Mouse (Mus musculus): ENCODE measurements at regions not wholly inside any gene's neighbourhood (a gene's known extent, or its start where the extent isn't known, plus 50 kb on each side); places are given as distances from the start of the nearest gene placed in this dataset.
A peak's percentile ranks its signal among the peaks of the same experiment; 100 is the strongest.

- 16% methylated on average over 1 of the region's 1 CpGs for WGBS
- DNase-seq (ENCODE audit: low spot score) (peak; percentile 67), ATAC-seq (ENCODE audit: low read depth) (no peak)
- Histone ChIP-seq H3K4me3 (ENCODE audit: low read depth, low read length) (no peak overlapping the region), H3K36me3 (ENCODE audit: control insufficient read depth, insufficient read depth, low read length) (no peaks in the 10 kb centered on the region), H3K27ac (replicated peaks; ENCODE audit: low read depth, low read length) (no peak overlapping the region), H3K4me2 (ENCODE audit: low read depth, low read length) (no peak overlapping the region), H3K4me1 (ENCODE audit: control insufficient read depth, insufficient read depth, low read length) (no peaks in the 10 kb centered on the region), H3K27me3 (replicated peaks; ENCODE audit: control insufficient read depth, insufficient read depth, low read length) (no peaks in the 10 kb centered on the region), H3K9ac (ENCODE audit: low read depth, low read length) (no peak overlapping the region), H3K9me3 (ENCODE audit: control insufficient read depth, low read length) (no peaks in the 10 kb centered on the region)
These were observed 1052.6 kb upstream of the Adgrl4 start for GRCm38 (mm10) chr3:150384996-150385627.

GRCm38 (mm10) chr3:150401694-150402301 is 1035.9 kb upstream of the Adgrl4 start:
- no peak for ATAC-seq (ENCODE audit: low read depth)
- DNase-seq (ENCODE audit: low spot score), result peak; percentile 10
- H3K9ac ChIP-seq (ENCODE audit: low read depth, low read length), result no peak overlapping the region
- WGBS, result 79% methylated on average over 2 of the region's 2 CpGs
- H3K4me1 ChIP-seq (ENCODE audit: control insufficient read depth, insufficient read depth, low read length), result no peaks in the 10 kb centered on the region
- H3K4me3 ChIP-seq (ENCODE audit: low read depth, low read length), result no peak overlapping the region
- no peaks in the 10 kb centered on the region for H3K27me3 ChIP-seq (replicated peaks; ENCODE audit: control insufficient read depth, insufficient read depth, low read length)
- H3K4me2 ChIP-seq (ENCODE audit: low read depth, low read length), result no peak overlapping the region
- no peaks in the 10 kb centered on the region for H3K36me3 ChIP-seq (ENCODE audit: control insufficient read depth, insufficient read depth, low read length)
- no peaks in the 10 kb centered on the region for H3K9me3 ChIP-seq (ENCODE audit: control insufficient read depth, low read length)
- no peak overlapping the region for H3K27ac ChIP-seq (replicated peaks; ENCODE audit: low read depth, low read length)

GRCm38 (mm10) chr3:150406086-150406485 is 1031.6 kb upstream of the Adgrl4 start:
- Histone ChIP-seq H3K27me3 (replicated peaks; ENCODE audit: control insufficient read depth, insufficient read depth, low read length) (no peaks in the 10 kb centered on the region), H3K4me2 (ENCODE audit: low read depth, low read length) (no peak overlapping the region), H3K4me3 (ENCODE audit: low read depth, low read length) (no peak overlapping the region), H3K9me3 (ENCODE audit: control insufficient read depth, low read length) (no peaks in the 10 kb centered on the region), H3K4me1 (ENCODE audit: control insufficient read depth, insufficient read depth, low read length) (no peaks in the 10 kb centered on the region), H3K9ac (ENCODE audit: low read depth, low read length) (no peak overlapping the region), H3K36me3 (ENCODE audit: control insufficient read depth, insufficient read depth, low read length) (no peaks in the 10 kb centered on the region), H3K27ac (replicated peaks; ENCODE audit: low read depth, low read length) (no peak overlapping the region)
- DNase-seq (ENCODE audit: low spot score) (no peak), ATAC-seq (ENCODE audit: low read depth) (no peak)
- 86% methylated on average over 6 of the region's 6 CpGs for WGBS

GRCm38 (mm10) chr3:150415277-150415676 is 1022.4 kb upstream of the Adgrl4 start:
- 91% methylated on average over 2 of the region's 2 CpGs for WGBS
- no peak for DNase-seq (ENCODE audit: low spot score)
- Histone ChIP-seq H3K4me2 (ENCODE audit: low read depth, low read length) (no peak overlapping the region), H3K27ac (replicated peaks; ENCODE audit: low read depth, low read length) (no peak overlapping the region), H3K9ac (ENCODE audit: low read depth, low read length) (no peak overlapping the region), H3K4me1 (ENCODE audit: control insufficient read depth, insufficient read depth, low read length) (no peaks in the 10 kb centered on the region), H3K4me3 (ENCODE audit: low read depth, low read length) (no peak overlapping the region), H3K36me3 (ENCODE audit: control insufficient read depth, insufficient read depth, low read length) (no peaks in the 10 kb centered on the region), H3K9me3 (ENCODE audit: control insufficient read depth, low read length) (no peaks in the 10 kb centered on the region), H3K27me3 (replicated peaks; ENCODE audit: control insufficient read depth, insufficient read depth, low read length) (no peaks in the 10 kb centered on the region)
- no peak for ATAC-seq (ENCODE audit: low read depth)

- DNase-seq (ENCODE audit: low spot score) (no peak), ATAC-seq (ENCODE audit: low read depth) (no peak)
- no peaks in the 10 kb centered on the region for H3K4me1 ChIP-seq (ENCODE audit: control insufficient read depth, insufficient read depth, low read length)
- H3K27ac ChIP-seq (replicated peaks; ENCODE audit: low read depth, low read length), result no peak overlapping the region
- H3K4me3 ChIP-seq (ENCODE audit: low read depth, low read length), result no peak overlapping the region
- no peak overlapping the region for H3K9ac ChIP-seq (ENCODE audit: low read depth, low read length)
- H3K36me3 ChIP-seq (ENCODE audit: control insufficient read depth, insufficient read depth, low read length), result no peaks in the 10 kb centered on the region
- H3K9me3 ChIP-seq (ENCODE audit: control insufficient read depth, low read length), result no peaks in the 10 kb centered on the region
- H3K27me3 ChIP-seq (replicated peaks; ENCODE audit: control insufficient read depth, insufficient read depth, low read length), result no peaks in the 10 kb centered on the region
- no peak overlapping the region for H3K4me2 ChIP-seq (ENCODE audit: low read depth, low read length)
- 81% methylated on average over 3 of the region's 3 CpGs for WGBS
These were observed 1021.2 kb upstream of the Adgrl4 start for GRCm38 (mm10) chr3:150416447-150416846.

DNA sequence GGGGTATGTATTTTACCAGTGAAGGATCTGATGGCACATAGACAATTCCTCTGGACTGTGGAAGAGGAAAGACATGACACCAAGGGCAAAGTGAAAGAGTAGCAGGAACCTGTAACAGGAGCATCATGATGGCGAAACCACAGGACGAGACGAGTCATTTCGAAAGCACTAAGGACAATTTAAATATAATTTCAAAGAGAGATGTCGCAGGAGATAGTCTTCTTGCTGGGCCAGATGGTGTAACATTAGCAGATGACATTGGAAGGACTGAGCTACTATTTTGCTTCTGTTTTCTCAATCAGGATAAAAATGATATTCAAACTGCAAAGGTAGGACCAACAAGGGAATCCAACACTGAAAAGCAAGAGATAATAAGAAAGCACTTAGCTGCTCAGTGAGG is 1009.7 kb upstream of the Adgrl4 start:
- H3K36me3 ChIP-seq (ENCODE audit: control insufficient read depth, insufficient read depth, low read length), result no peaks in the 10 kb centered on the region
- no peak for DNase-seq (ENCODE audit: low spot score)
- no peaks in the 10 kb centered on the region for H3K27me3 ChIP-seq (replicated peaks; ENCODE audit: control insufficient read depth, insufficient read depth, low read length)
- H3K9ac ChIP-seq (ENCODE audit: low read depth, low read length), result no peak overlapping the region
- no peak for ATAC-seq (ENCODE audit: low read depth)
- no peaks in the 10 kb centered on the region for H3K9me3 ChIP-seq (ENCODE audit: control insufficient read depth, low read length)
- no peak overlapping the region for H3K27ac ChIP-seq (replicated peaks; ENCODE audit: low read depth, low read length)
- no peak overlapping the region for H3K4me3 ChIP-seq (ENCODE audit: low read depth, low read length)
- WGBS, result 83% methylated on average over 5 of the region's 5 CpGs
- no peak overlapping the region for H3K4me2 ChIP-seq (ENCODE audit: low read depth, low read length)
- H3K4me1 ChIP-seq (ENCODE audit: control insufficient read depth, insufficient read depth, low read length), result no peaks in the 10 kb centered on the region

DNA sequence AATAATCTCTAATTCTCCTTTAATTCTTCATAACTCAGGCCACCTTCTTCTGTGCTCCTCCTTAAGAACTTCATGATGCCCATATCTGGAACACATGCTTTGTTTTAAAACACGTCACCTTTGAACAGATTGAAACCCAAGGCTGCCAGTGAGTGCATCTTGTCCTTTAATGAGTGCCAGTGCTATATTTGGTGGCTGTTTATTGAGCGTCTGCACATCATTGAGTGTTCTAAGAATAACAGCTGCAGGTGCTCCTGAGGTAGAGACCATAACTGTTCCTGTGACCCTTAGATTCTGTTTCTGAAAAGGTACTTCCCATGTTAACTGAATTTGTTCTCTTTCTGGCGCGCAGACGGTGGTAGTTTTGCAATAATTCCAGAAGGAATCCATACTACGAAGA is 1006.4 kb upstream of the Adgrl4 start:
- H3K4me1 ChIP-seq (ENCODE audit: control insufficient read depth, insufficient read depth, low read length), result no peaks in the 10 kb centered on the region
- no peak overlapping the region for H3K27ac ChIP-seq (replicated peaks; ENCODE audit: low read depth, low read length)
- ATAC-seq (ENCODE audit: low read depth) (no peak), DNase-seq (ENCODE audit: low spot score) (no peak)
- H3K4me2 ChIP-seq (ENCODE audit: low read depth, low read length), result no peak overlapping the region
- no peak overlapping the region for H3K9ac ChIP-seq (ENCODE audit: low read depth, low read length)
- WGBS, result 82% methylated on average over 6 of the region's 6 CpGs
- no peaks in the 10 kb centered on the region for H3K36me3 ChIP-seq (ENCODE audit: control insufficient read depth, insufficient read depth, low read length)
- H3K4me3 ChIP-seq (ENCODE audit: low read depth, low read length), result no peak overlapping the region
- no peaks in the 10 kb centered on the region for H3K9me3 ChIP-seq (ENCODE audit: control insufficient read depth, low read length)
- no peaks in the 10 kb centered on the region for H3K27me3 ChIP-seq (replicated peaks; ENCODE audit: control insufficient read depth, insufficient read depth, low read length)

DNA sequence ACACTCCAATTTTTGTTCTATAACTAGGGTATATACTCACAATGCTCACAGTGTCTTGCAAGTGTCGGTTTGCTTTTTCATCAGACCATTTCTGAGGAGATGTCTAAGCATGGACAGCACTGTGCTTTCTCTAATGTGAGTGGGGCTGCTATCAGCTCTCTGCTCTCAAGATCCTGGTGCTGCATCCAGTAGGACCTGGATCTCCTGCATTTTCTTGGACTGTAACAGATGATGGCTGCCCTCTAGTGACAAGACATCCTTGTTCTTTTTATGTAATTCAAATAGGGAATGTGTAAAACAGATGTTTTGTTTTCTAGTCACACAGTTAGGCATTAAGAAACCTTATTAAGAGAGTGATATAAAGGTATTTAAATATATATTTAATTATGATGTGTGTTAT is 1002.5 kb upstream of the Adgrl4 start:
- H3K27me3 ChIP-seq (replicated peaks; ENCODE audit: control insufficient read depth, insufficient read depth, low read length), result no peaks in the 10 kb centered on the region
- 78% methylated on average over 1 of the region's 1 CpGs for WGBS
- ATAC-seq (ENCODE audit: low read depth), result no peak
- no peaks in the 10 kb centered on the region for H3K4me1 ChIP-seq (ENCODE audit: control insufficient read depth, insufficient read depth, low read length)
- no peak overlapping the region for H3K9ac ChIP-seq (ENCODE audit: low read depth, low read length)
- H3K36me3 ChIP-seq (ENCODE audit: control insufficient read depth, insufficient read depth, low read length), result no peaks in the 10 kb centered on the region
- no peak overlapping the region for H3K27ac ChIP-seq (replicated peaks; ENCODE audit: low read depth, low read length)
- DNase-seq (ENCODE audit: low spot score), result peak; percentile 71
- H3K9me3 ChIP-seq (ENCODE audit: control insufficient read depth, low read length), result no peaks in the 10 kb centered on the region
- H3K4me3 ChIP-seq (ENCODE audit: low read depth, low read length), result no peak overlapping the region
- no peak overlapping the region for H3K4me2 ChIP-seq (ENCODE audit: low read depth, low read length)
